Mouse (Mus musculus) embryo, embryonic 11.5 days (tissue): ENCODE data around the gene Mea1.

Experiments used
- DNase-seq: peaks from one replicate; pipeline ENCODE4 v3.0.0-alpha.2; 2012; ENCODE audit warnings: low read depth, low spot score

The Mea1 gene

GRCm38 (mm10) chr17:46704887-46705835 is 26.6 kb downstream of the Mea1 start, which contains the start of gene Ppp2r5d:
Gene Ppp2r5d, minus strand, starts transcription at chr17:46705111.
- peak; percentile 94 for DNase-seq

- DNase-seq, result no peak
Measured at GRCm38 (mm10) chr17:46706375-46707089, 27.9 kb downstream of the Mea1 start.

GRCm38 (mm10) chr17:46710959-46711597 is 32.5 kb downstream of the Mea1 start, which contains the start of gene Pex6:
Gene Pex6, plus strand, starts transcription at chr17:46711463.
- peak; percentile 88 for DNase-seq

- DNase-seq, result no peak
Measured at GRCm38 (mm10) chr17:46711612-46712271, 33.1 kb downstream of the Mea1 start.

GRCm38 (mm10) chr17:46712442-46712841 is 33.8 kb downstream of the Mea1 start:
- DNase-seq, result no peak

GRCm38 (mm10) chr17:46713849-46714248 is 35.3 kb downstream of the Mea1 start:
- no peak for DNase-seq

- no peak for DNase-seq
Measured at GRCm38 (mm10) chr17:46714756-46715481, 36.3 kb downstream of the Mea1 start.

GRCm38 (mm10) chr17:46721077-46721476 is 42.5 kb downstream of the Mea1 start:
- no peak for DNase-seq

GRCm38 (mm10) chr17:46724477-46725084 is 46.0 kb downstream of the Mea1 start:
- no peak for DNase-seq

- DNase-seq, result no peak
Measured at GRCm38 (mm10) chr17:46725273-46725672, 46.7 kb downstream of the Mea1 start.

- DNase-seq, result no peak
Measured at GRCm38 (mm10) chr17:46725731-46726645, 47.4 kb downstream of the Mea1 start.

GRCm38 (mm10) chr17:46727271-46727670 is 48.7 kb downstream of the Mea1 start:
- DNase-seq, result no peak

- no peak for DNase-seq
Measured at GRCm38 (mm10) chr17:46728021-46728420, 49.4 kb downstream of the Mea1 start.

- DNase-seq, result no peak
Measured at GRCm38 (mm10) chr17:46728496-46728895, 49.9 kb downstream of the Mea1 start.

GRCm38 (mm10) chr17:46728904-46729318 is 50.3 kb downstream of the Mea1 start, which contains the start of gene Gnmt:
Gene Gnmt, minus strand, starts transcription at chr17:46729168.
- DNase-seq, result no peak
